Mouse (Mus musculus): ENCODE data around the gene Gga1.
"Not testable (repeated sequence)": the region's sequence is repeated elsewhere in the genome, so short reads cannot be mapped to it uniquely, and the experiment has no call there.

The Gga1 gene

GRCm38 (mm10) chr15:78877810-78878390 lies 910 bp downstream of the Gga1 start:
- DNase-seq, result peak; percentile 40

GRCm38 (mm10) chr15:78878792-78879516 lies 2.0 kb downstream of the Gga1 start:
- DNase-seq, result not testable (repeated sequence)

GRCm38 (mm10) chr15:78880432-78880831 lies 3.4 kb downstream of the Gga1 start:
- no peak for DNase-seq

GRCm38 (mm10) chr15:78881828-78882227 lies 4.8 kb downstream of the Gga1 start:
- DNase-seq, result no peak

GRCm38 (mm10) chr15:78889401-78889853 lies 12.4 kb downstream of the Gga1 start:
- DNase-seq, result no peak

- DNase-seq, result no peak
Measured at GRCm38 (mm10) chr15:78892440-78892839, 15.4 kb downstream of the Gga1 start.

GRCm38 (mm10) chr15:78894726-78895125 lies 17.7 kb downstream of the Gga1 start:
- no peak for DNase-seq

- DNase-seq, result no peak
Measured at GRCm38 (mm10) chr15:78895741-78896140, 18.8 kb downstream of the Gga1 start.

- DNase-seq, result no peak
Measured at GRCm38 (mm10) chr15:78896149-78896548, 19.2 kb downstream of the Gga1 start.

GRCm38 (mm10) chr15:78897488-78897887 lies 20.5 kb downstream of the Gga1 start:
- no peak for DNase-seq

GRCm38 (mm10) chr15:78898507-78899001 lies 21.6 kb downstream of the Gga1 start:
- no peak for DNase-seq

GRCm38 (mm10) chr15:78899409-78899739 lies 22.4 kb downstream of the Gga1 start, which contains the start of gene Gm49510:
Gm49510 (plus strand) TSS chr15:78899667.
- no peak for DNase-seq

GRCm38 (mm10) chr15:78899740-78900584 lies 23.0 kb downstream of the Gga1 start, which contains the start of gene Sh3bp1:
Sh3bp1 (plus strand) TSS chr15:78899768.
- DNase-seq, result peak; percentile 41

GRCm38 (mm10) chr15:78900585-78901421 lies 23.8 kb downstream of the Gga1 start:
- no peak for DNase-seq

- no peak for DNase-seq
Measured at GRCm38 (mm10) chr15:78901422-78901789, 24.4 kb downstream of the Gga1 start.

GRCm38 (mm10) chr15:78903243-78903642 lies 26.3 kb downstream of the Gga1 start:
- peak; percentile 86 for DNase-seq

GRCm38 (mm10) chr15:78908399-78908798 lies 31.4 kb downstream of the Gga1 start:
- DNase-seq, result no peak

GRCm38 (mm10) chr15:78908982-78909381 lies 32.0 kb downstream of the Gga1 start:
- DNase-seq, result no peak

GRCm38 (mm10) chr15:78912040-78912439 lies 35.0 kb downstream of the Gga1 start:
- DNase-seq, result peak; percentile 48

GRCm38 (mm10) chr15:78913632-78914090 lies 36.7 kb downstream of the Gga1 start, which contains the start of gene Pdxp:
Pdxp (plus strand) TSS chr15:78913919.
- DNase-seq, result peak; percentile 95

- peak; percentile 73 for DNase-seq
Measured at GRCm38 (mm10) chr15:78914091-78914822, 37.3 kb downstream of the Gga1 start.
